Mouse (Mus musculus) E14TG2a.4 (cell line): Measurements from ENCODE around the gene Gm45713.

Experiments
- H3K27me3 ChIP-seq: 2 replicates; pipeline ENCODE4 v1.6.1; 2014; ENCODE audit warnings: low read length, control low read depth; ENCODE audit not compliant: insufficient read depth
- H3K36me3 ChIP-seq: 2 replicates; pipeline ENCODE4 v1.6.1; 2014; ENCODE audit warnings: low read length, control low read depth; ENCODE audit not compliant: insufficient read depth
- H3K4me1 ChIP-seq: replicated peaks from 2 replicates; pipeline ENCODE4 v1.6.1; 2014; ENCODE audit warnings: low read depth, low read length, control low read depth
- H3K4me3 ChIP-seq: replicated peaks from 2 replicates; pipeline ENCODE4 v1.5.1; 2014; ENCODE audit warnings: mild to moderate bottlenecking, low read length
- H3K9me3 ChIP-seq: 2 replicates; pipeline ENCODE4 v1.6.1; 2014; ENCODE audit warnings: low read length, control low read depth
- CTCF ChIP-seq: conservative IDR thresholded peaks from 2 replicates; pipeline ENCODE4 v1.5.1; 2014; ENCODE audit warnings: low read length
- NANOG ChIP-seq: IDR thresholded peaks from 2 replicates; pipeline ENCODE4 v1.6.1; 2014; ENCODE audit warnings: borderline replicate concordance, low read length, mixed read lengths
- POU5F1 ChIP-seq: IDR thresholded peaks from 2 replicates; pipeline ENCODE4 v1.6.1; 2014; ENCODE audit warnings: low read length, borderline replicate concordance

Gene Gm45713

DNA sequence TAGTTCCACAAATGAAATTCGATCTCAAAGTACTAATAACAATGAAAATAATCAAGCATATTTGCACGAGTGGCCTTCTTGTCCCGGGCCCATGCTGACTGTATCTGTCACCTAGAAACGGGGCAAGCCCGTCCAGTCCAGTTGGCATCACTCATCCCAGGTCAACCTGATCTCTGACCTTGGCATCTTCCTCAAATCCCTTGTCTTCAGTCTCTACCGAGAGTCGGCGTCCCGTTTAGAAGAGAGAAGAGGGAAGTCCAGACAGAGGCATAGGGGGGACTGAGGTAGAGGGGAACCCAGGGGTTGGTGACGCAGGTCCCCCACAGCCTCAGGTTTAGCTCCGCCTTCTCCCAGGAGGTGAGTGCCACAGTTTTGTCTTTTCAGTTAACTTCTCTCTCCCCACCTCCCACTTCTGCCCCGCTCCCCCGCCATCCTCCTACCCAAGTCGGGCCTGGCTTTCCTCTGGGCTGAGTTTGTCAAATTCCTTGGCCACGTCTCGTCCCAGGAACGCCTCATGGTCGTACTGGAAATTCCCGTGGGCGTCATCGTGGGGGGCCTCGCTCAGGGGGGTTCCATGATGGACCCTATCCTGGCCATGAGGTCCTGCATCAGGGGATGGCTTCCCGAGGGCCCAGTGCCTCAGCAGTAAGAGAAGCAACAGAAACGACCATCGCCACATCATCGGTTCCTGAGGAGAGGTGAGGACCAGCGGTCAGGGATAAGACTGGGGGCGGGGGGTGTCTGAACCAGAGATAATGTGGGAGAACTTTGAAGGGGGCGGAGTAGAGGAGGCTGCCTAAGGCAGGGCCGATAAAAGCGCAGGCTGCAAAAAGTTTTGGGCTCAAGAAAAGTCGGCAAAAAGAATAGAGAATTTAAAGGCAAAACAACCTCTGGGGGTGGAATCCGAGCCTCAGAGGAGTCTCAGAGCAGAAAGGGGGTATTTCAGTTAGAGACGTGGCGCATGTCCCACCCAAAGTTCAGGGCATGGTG is 44.7 kb downstream of the Gm45713 start:
- TF ChIP-seq POU5F1 (no peak), NANOG (no peak), CTCF (no peak)

DNA sequence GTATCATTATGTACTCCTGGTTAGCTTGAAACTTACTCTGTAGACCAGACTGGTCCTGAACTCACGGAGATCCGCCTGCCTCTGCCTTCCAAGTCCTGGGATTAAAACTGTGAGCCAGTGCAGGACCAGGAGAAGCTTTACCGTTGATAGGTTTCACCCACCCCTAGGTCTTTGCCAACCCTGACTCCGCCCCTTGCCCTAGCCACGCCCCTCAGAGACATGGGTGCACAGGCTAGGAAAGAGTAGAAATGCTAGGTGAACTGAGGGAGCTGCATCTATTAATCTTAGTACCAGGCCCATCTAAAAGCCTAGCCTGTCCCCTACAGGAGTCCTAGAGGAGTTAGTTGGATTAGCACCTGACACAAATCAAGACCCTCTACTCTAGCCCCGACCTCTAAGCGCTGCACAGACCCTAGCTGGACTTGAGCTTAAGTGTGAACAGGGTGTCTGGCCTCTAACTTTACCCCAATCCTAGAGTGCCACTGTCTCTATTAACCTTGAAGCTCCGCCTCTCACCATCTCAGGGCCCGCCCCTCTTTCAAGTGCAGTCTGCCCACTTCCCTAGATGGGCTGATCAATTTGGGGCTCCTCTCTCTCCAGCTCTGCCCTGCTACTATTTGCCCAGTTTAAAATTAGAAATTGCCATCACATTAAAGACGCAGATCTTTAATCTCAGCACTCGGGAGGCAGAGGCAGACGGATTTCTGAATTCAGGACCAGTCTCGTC is 45.6 kb downstream of the Gm45713 start:
- H3K36me3 ChIP-seq, result peaks cover 26% of the 10 kb centered on the region
- 0 out of 2 replicates have a peak overlapping the region, but pooled peaks have one; percentile 74 for H3K4me3 ChIP-seq
- peaks cover 78% of the 10 kb centered on the region for H3K4me1 ChIP-seq
- no peak for TF ChIP-seq CTCF
- no peak for TF ChIP-seq NANOG
- no peak for TF ChIP-seq POU5F1
- no peaks in the 10 kb centered on the region for H3K9me3 ChIP-seq
- H3K27me3 ChIP-seq, result no peaks in the 10 kb centered on the region

More for the DNA sequence above, 44.7 kb downstream of the Gm45713 start:
- Histone ChIP-seq H3K27me3 (no peaks in the 10 kb centered on the region), H3K4me1 (peaks cover 80% of the 10 kb centered on the region), H3K4me3 (peak overlapping the region; percentile 74), H3K9me3 (no peaks in the 10 kb centered on the region), H3K36me3 (peaks cover 17% of the 10 kb centered on the region)

DNA sequence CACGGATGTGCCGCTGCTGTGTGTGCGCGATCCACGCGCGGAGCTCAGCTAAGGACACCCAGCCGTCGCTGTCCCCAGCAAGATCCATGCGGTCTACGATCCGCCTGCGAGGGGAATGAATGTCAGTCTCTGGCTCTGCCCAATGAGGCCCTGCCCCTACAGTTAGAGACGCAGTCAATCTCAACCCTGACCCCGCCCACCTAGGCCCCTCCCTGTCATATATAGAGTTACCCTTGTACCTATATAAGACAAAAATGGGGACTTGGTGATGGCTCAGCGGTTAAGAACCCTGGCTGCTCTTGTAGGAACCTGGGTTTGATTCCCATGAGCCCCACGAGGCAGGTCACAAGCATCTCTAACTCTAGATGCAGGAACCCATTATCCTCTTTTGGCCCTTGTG is 47.4 kb downstream of the Gm45713 start:
- peak overlapping the region; percentile 60 for H3K4me3 ChIP-seq
- peaks cover 42% of the 10 kb centered on the region for H3K36me3 ChIP-seq
- H3K27me3 ChIP-seq, result no peaks in the 10 kb centered on the region
- H3K4me1 ChIP-seq, result peaks cover 75% of the 10 kb centered on the region
- H3K9me3 ChIP-seq, result no peaks in the 10 kb centered on the region
- TF ChIP-seq CTCF (no peak), NANOG (no peak), POU5F1 (no peak)

- H3K27me3 ChIP-seq, result no peaks in the 10 kb centered on the region
- no peaks in the 10 kb centered on the region for H3K9me3 ChIP-seq
- H3K4me1 ChIP-seq, result peaks cover 79% of the 10 kb centered on the region
- no peak overlapping the region for H3K4me3 ChIP-seq
- TF ChIP-seq NANOG, result no peak
- TF ChIP-seq CTCF, result peak; percentile 83
- H3K36me3 ChIP-seq, result peaks cover 50% of the 10 kb centered on the region
Observed at GRCm38 (mm10) chr7:45086084-45086483, 49.9 kb downstream of the Gm45713 start.

- Histone ChIP-seq H3K4me3 (peak overlapping the region; percentile 55), H3K4me1 (peaks cover 71% of the 10 kb centered on the region), H3K27me3 (no peaks in the 10 kb centered on the region), H3K9me3 (no peaks in the 10 kb centered on the region), H3K36me3 (peaks cover 50% of the 10 kb centered on the region)
- TF ChIP-seq CTCF (no peak), NANOG (no peak), POU5F1 (no peak)
Observed at GRCm38 (mm10) chr7:45083300-45083890, 52.6 kb downstream of the Gm45713 start.

- H3K9me3 ChIP-seq, result no peaks in the 10 kb centered on the region
- H3K36me3 ChIP-seq, result peaks cover 52% of the 10 kb centered on the region
- H3K4me1 ChIP-seq, result peaks cover 67% of the 10 kb centered on the region
- no peaks in the 10 kb centered on the region for H3K27me3 ChIP-seq
- peak overlapping the region; percentile 55 for H3K4me3 ChIP-seq
- TF ChIP-seq POU5F1, result no peak
- TF ChIP-seq CTCF, result no peak
- TF ChIP-seq NANOG, result no peak
Observed at GRCm38 (mm10) chr7:45082401-45083299, 53.4 kb downstream of the Gm45713 start.

- no peaks in the 10 kb centered on the region for H3K9me3 ChIP-seq
- H3K4me1 ChIP-seq, result peaks cover 67% of the 10 kb centered on the region
- H3K4me3 ChIP-seq, result no peak overlapping the region
- no peak for TF ChIP-seq CTCF
- TF ChIP-seq POU5F1, result no peak
- no peak for TF ChIP-seq NANOG
- peaks cover 54% of the 10 kb centered on the region for H3K36me3 ChIP-seq
- no peaks in the 10 kb centered on the region for H3K27me3 ChIP-seq
Observed at GRCm38 (mm10) chr7:45081016-45081415, 55.0 kb downstream of the Gm45713 start.
